Mouse (Mus musculus): ENCODE results near the gene Arhgap8. TPM values are rescaled to one million over a fixed set of nuclear protein-coding genes. Genes with fewer than 3 reads are reported as not detected.

The Arhgap8 gene
- 2.1 and 2.2 TPM in 2 replicates for polyA plus RNA-seq (2016; fragmentation: Nextera tagmentation; extraction: Ambion mirVana)

DNA sequence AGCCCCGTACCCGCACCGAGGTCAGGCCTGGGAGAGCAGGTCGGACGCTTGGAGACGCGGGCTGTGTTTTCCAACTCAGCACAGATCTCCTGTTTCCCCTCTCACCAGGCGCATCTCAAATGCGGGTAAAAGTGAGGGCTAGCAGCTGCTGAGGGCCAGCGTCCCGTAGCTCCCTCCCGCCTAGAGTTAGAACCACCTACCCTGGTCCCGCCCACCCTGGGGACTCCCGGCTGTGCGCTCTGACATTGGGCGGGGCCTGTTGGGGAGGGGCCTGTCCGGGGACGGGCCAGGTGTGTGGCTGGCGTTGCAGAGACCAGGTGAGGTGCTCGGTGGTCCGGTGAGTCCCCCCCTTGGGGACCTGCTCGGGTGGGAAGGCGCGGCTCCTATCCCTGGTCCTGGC, at the start of gene Arhgap8:
Gene Arhgap8, plus strand, starts transcription at position 262 of the 400 bp plus-strand sequence.
- peaks cover 64% of the 10 kb centered on the region for H3K27me3 ChIP-seq (ENCODE audit: poor library complexity, severe bottlenecking)
- peak within 1 kb of the TSS; percentile 46 for H3K4me3 ChIP-seq
- peaks cover 25% of the 10 kb centered on the region for H3K4me1 ChIP-seq
- WGBS: under 1% methylated on average over 24 of the region's 24 CpGs
- no peaks in the 10 kb centered on the region for H3K36me3 ChIP-seq (replicated peaks)
- peak within 1 kb of the TSS; percentile 56 for H3K27ac ChIP-seq
- H3K9me3 ChIP-seq: no peaks in the 10 kb centered on the region
- DNase-seq (ENCODE audit: extremely low spot score, low spot score): peak; percentile 24

DNA sequence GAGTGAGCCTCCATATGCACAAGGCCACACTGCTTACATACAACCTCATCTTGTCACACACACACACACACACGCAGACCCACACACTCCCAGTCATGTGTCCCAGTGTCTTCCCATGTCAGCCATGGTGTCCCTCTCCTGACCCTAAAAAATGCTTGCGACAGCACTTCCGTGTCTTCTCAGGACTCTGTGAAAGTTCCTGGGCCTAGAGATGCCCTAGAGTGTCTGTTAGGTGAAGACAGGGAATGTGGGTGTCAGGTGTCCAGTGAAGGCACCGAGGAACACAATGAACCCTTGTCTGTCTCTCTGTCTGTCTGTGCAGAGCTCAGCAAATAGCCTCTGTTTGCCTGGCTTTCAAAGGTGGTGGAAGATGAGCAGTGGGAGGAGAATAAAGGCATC, 49.2 kb upstream of the Arhgap8 start:
- Histone ChIP-seq H3K27me3 (ENCODE audit: poor library complexity, severe bottlenecking) (peaks cover 17% of the 10 kb centered on the region), H3K4me1 (peaks cover 8% of the 10 kb centered on the region; the same call in 1 of the 2 replicates), H3K4me3 (no peak overlapping the region), H3K36me3 (replicated peaks) (no peaks in the 10 kb centered on the region), H3K27ac (no peak overlapping the region), H3K9me3 (no peaks in the 10 kb centered on the region)
- no peak for DNase-seq (ENCODE audit: extremely low spot score, low spot score)
- WGBS: 80% methylated on average over 4 of the region's 4 CpGs

DNA sequence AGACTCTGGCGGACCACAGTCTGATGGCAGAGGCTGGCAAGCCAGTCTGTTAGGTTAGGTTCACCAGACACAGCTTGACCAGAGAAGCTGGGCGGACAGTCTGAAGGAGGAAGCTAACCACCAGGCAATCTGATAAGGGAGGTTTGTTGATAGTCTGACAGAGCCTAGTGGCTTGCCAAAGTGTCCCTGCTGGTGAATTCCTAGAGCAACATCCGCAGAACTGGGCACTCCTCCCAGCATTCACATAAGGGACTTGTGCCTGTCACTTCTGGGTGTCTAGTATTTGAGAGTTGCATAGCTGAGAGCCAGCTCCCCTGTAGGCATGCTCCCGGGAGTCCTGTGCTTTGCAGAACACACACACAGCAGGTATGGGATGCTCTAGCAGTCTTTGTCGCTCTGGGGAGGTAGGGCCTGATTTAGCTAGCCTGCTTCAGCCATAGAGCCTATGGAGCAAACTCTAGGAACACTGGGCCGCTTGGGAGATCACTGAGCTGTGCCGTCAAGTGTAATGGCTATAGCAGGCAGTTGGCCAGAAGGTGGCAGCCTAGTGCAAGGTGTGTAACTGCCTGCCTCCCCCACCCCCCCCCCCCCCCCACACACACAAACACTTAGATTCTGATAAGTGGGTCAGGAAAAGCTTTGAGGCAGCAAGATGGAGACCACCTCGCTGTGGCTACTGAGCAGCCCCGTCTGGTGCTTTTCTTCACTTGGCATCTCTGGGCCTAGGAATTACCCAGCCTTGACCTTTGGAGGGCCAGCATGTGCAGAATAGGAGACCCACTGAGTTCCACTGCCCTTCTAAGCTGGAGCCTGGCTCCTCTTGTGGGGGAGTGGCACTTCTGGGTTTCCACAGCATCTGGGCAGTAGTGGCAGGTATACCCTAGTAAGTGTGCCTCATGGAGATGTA, 48.2 kb upstream of the Arhgap8 start:
- H3K4me3 ChIP-seq: no peak overlapping the region
- DNase-seq (ENCODE audit: extremely low spot score, low spot score): no peak
- H3K4me1 ChIP-seq: peaks cover 14% of the 10 kb centered on the region
- 53% methylated on average over 9 of the region's 9 CpGs for WGBS
- peaks cover 7% of the 10 kb centered on the region for H3K27me3 ChIP-seq (ENCODE audit: poor library complexity, severe bottlenecking)
- no peak overlapping the region for H3K27ac ChIP-seq
- no peaks in the 10 kb centered on the region for H3K36me3 ChIP-seq (replicated peaks)
- no peaks in the 10 kb centered on the region for H3K9me3 ChIP-seq

DNA sequence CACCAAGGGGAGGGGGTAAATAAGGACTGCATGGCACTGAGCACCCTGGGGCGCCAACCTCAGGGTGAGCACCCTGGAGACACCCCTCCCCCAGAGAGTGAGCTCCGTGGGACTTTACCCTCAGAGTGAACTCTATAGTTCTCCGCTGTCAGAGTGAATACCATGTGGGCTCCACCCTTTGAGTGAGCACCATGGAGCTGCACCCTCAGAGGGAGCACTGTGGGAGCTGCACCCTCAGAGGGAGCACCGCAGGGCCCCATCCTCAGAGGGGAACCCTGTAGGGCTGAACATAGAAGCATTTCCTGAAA, 47.6 kb upstream of the Arhgap8 start:
- peaks cover under 1% of the 10 kb centered on the region; the same call in 1 of the 2 replicates for H3K27me3 ChIP-seq (ENCODE audit: poor library complexity, severe bottlenecking)
- no peaks in the 10 kb centered on the region for H3K36me3 ChIP-seq (replicated peaks)
- 87% methylated on average over 4 of the region's 4 CpGs for WGBS
- H3K27ac ChIP-seq: no peak overlapping the region
- no peaks in the 10 kb centered on the region for H3K9me3 ChIP-seq
- no peak overlapping the region for H3K4me3 ChIP-seq
- no peak for DNase-seq (ENCODE audit: extremely low spot score, low spot score)
- H3K4me1 ChIP-seq: peaks cover 15% of the 10 kb centered on the region

DNA sequence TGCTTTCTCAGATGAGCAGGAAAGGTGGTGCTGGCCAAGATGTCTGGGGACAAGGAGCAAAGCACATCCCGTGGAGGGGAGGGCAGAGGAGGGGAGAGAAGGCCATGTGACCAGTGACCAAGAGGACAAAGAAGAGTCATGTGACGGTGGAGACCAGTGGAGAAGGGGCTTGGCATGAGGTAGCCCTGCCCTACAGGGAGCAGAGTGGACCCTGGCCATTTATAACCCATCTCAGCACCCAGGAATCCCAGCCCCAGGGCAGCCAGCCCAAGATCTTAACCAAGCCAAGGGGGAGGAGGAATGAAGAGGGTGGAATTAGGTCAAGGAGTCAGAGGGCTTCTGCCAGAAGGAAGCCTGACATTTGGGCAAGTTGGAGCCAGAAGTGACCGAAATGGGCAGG, 47.2 kb upstream of the Arhgap8 start:
- H3K9me3 ChIP-seq: no peaks in the 10 kb centered on the region
- no peaks in the 10 kb centered on the region for H3K27me3 ChIP-seq (ENCODE audit: poor library complexity, severe bottlenecking)
- 82% methylated on average over 3 of the region's 3 CpGs for WGBS
- DNase-seq (ENCODE audit: extremely low spot score, low spot score): no peak
- peaks cover 15% of the 10 kb centered on the region for H3K4me1 ChIP-seq
- no peak overlapping the region for H3K4me3 ChIP-seq
- H3K27ac ChIP-seq: no peak overlapping the region
- no peaks in the 10 kb centered on the region for H3K36me3 ChIP-seq (replicated peaks)

DNA sequence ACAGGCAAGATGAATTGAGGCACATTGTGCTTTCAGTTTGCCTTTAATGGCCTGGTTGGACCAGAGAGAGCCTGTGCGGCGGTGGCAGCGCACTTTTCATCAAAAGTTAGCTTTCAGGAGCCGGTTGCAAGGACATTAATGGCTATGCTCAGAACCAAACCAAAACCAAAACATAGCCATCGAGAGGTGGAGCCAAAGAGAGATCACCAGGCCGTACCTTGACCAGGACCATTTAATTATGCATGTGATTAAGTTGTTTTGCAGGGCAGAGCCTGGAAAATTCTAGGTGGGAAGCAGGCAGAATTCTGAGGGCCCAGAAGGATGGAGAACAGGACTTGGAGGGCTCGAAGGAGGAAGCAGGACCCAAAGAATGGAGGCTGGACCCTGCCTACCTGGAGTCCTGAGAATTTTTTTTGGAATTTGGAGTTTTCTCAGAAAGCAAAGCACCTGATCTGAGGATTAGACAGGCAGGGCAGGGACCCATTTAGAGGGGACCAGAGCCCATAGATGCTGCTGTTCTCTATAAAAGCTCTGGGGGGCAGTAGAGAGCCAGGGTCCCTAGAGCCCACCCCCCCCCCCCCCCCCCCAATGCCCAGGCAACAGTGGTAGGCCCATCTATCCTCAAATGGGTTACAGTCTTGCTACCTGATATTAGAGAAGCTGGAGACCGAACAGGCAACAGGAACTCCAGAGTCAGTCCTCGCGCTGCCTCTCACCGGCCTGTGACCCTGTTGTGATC, 45.4 kb upstream of the Arhgap8 start:
- WGBS: 78% methylated on average over 11 of the region's 11 CpGs
- peaks cover 19% of the 10 kb centered on the region for H3K4me1 ChIP-seq
- H3K27ac ChIP-seq: no peak overlapping the region
- no peak for DNase-seq (ENCODE audit: extremely low spot score, low spot score)
- no peak overlapping the region for H3K4me3 ChIP-seq
- H3K9me3 ChIP-seq: no peaks in the 10 kb centered on the region
- peaks cover 12% of the 10 kb centered on the region for H3K27me3 ChIP-seq (ENCODE audit: poor library complexity, severe bottlenecking)
- no peaks in the 10 kb centered on the region for H3K36me3 ChIP-seq (replicated peaks)

DNA sequence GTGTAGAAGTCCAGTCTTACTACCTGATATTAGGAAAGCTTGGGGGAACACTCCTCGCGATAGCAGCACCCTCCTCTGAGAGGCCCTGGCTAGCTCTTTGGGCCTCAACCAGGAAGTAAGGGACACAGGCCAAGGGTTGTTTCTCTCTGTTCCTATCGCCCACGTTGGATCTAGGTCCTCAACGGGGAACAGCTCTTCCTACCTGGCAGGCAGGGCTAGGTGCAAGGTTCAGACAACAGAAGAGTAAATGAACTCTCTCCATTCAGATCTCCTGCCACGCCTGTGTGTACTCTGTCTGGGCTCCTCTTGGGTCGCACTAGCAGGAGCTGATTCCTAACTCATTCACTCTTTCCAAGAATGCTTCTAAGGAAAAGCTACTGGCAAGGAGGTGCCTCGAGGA, 44.5 kb upstream of the Arhgap8 start:
- H3K27ac ChIP-seq: no peak overlapping the region
- H3K36me3 ChIP-seq (replicated peaks): no peaks in the 10 kb centered on the region
- WGBS: 81% methylated on average over 8 of the region's 8 CpGs
- DNase-seq (ENCODE audit: extremely low spot score, low spot score): no peak
- no peaks in the 10 kb centered on the region for H3K9me3 ChIP-seq
- no peak overlapping the region for H3K4me3 ChIP-seq
- peaks cover 20% of the 10 kb centered on the region for H3K27me3 ChIP-seq (ENCODE audit: poor library complexity, severe bottlenecking)
- peaks cover 26% of the 10 kb centered on the region for H3K4me1 ChIP-seq

DNA sequence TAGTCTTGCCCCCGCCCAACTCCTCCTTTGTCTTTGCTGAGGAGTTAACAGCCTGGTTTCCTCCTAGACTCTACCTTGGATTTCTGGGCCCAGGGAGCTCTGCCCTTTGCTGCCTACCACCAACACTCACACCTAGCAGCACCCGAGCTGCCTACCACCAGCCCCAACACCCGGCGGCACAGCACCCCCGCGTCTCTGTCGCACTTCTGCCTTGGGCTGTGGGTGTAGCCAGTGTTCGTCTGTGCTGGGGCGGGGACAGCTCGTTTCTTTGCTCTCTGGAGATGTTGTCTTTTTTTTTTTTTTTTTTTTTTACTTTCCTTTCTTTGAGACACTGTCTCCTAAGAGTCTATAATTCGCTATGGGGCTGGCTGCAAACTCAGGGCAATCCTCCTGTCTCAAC, 41.9 kb upstream of the Arhgap8 start:
- DNase-seq (ENCODE audit: extremely low spot score, low spot score): no peak
- H3K36me3 ChIP-seq (replicated peaks): no peaks in the 10 kb centered on the region
- peaks cover 43% of the 10 kb centered on the region for H3K4me1 ChIP-seq
- peaks cover 46% of the 10 kb centered on the region for H3K27me3 ChIP-seq (ENCODE audit: poor library complexity, severe bottlenecking)
- H3K27ac ChIP-seq: no peak overlapping the region
- WGBS: 71% methylated on average over 11 of the region's 11 CpGs
- no peaks in the 10 kb centered on the region for H3K9me3 ChIP-seq
- no peak overlapping the region for H3K4me3 ChIP-seq

DNA sequence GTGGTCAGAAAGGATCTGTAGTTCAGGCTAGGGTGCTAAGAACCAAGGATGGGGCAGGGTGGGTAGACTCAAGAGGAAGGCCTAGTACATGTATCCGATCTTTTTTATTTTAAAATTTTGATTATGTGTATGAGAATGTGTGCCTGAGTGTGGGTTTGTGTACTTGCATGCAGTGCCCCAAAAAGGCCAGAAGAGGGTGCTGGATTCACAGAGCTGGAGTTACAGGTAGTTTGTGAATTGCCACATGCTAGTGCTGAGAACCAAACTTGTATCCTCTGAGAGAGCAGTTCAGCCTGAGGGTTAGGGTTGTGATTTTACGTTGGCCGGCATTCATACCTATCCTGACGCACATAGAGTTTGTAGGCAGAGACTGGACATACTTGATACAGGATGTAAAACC, 40.8 kb upstream of the Arhgap8 start:
- 92% methylated on average over 4 of the region's 4 CpGs for WGBS
- no peak for DNase-seq (ENCODE audit: extremely low spot score, low spot score)
- Histone ChIP-seq H3K36me3 (replicated peaks) (no peaks in the 10 kb centered on the region), H3K27ac (no peak overlapping the region), H3K4me3 (no peak overlapping the region), H3K27me3 (ENCODE audit: poor library complexity, severe bottlenecking) (peaks cover 53% of the 10 kb centered on the region), H3K9me3 (no peaks in the 10 kb centered on the region), H3K4me1 (peaks cover 53% of the 10 kb centered on the region)

DNA sequence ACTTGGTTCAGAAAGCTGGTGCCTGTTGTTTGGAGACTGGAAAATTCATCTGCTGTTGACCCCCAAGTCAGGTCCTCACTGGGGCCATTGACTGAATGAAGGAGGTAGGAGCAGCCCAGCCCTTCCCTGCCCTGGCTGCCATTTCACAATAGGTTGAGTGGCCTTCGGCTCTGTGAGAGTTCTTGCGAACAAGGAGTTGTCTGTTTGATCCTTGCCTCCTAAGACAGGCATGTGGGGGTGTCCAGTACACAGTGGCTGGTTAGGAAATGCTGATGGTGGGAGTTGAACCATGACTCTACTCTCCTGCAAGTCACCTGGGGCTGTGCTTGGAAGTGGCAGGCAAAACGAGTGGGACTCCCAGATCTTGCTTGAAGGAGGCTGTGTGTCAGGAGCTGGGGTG, 40.1 kb upstream of the Arhgap8 start:
- DNase-seq (ENCODE audit: extremely low spot score, low spot score): no peak
- Histone ChIP-seq H3K27ac (no peak overlapping the region), H3K4me1 (peaks cover 60% of the 10 kb centered on the region), H3K4me3 (no peak overlapping the region), H3K36me3 (replicated peaks) (no peaks in the 10 kb centered on the region), H3K27me3 (ENCODE audit: poor library complexity, severe bottlenecking) (peaks cover 53% of the 10 kb centered on the region), H3K9me3 (no peaks in the 10 kb centered on the region)
- WGBS: 65% methylated on average over 3 of the region's 3 CpGs

DNA sequence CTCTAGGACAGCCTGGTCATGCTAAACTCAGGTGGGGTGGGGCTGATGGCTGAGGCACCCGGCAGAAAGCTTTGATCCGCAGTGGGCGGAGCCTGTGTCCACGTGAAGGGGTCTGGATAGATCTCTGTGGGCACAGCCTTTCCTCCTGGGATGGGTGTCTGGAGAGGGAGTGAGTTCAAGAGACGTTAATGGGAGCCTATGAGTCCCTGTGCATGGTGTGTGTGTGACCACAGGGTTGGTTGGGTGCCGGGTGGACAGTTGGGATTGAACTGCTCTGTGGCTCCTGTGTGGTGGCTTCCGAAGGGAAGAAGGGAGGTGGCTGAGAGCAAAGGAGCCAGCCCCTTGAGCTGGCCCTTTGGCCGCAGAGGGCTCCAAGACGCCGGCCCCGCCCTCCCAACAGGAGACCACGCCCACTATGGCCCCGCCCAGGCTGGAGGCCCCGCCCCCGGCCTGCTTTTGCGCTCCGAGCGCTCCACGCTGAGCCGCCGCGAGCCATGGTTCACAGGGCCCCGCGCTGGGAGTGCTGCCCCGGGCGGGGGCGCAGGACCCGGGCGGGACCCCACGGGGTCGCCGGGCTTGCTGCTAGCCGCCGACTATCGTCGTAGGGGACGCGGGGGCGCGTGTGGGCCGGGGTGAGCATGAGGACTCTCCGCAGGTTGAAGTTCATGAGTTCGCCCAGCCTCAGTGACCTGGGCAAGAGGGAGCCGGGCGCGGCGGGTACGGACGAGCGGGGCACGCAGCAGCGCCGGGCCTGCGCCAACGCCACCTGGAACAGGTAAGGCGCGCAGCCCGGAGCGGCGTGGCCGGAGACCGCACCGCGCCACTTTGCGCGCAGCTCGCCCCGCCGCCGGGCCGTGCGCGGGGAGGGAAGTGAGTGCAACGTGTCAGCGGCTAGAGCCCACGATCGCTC, 39.1 kb upstream of the Arhgap8 start:
- H3K9me3 ChIP-seq: no peaks in the 10 kb centered on the region
- H3K4me3 ChIP-seq: peak overlapping the region; percentile 80
- H3K36me3 ChIP-seq (replicated peaks): no peaks in the 10 kb centered on the region
- H3K4me1 ChIP-seq: peaks cover 67% of the 10 kb centered on the region
- WGBS: under 1% methylated on average over 77 of the region's 77 CpGs
- peak; percentile 92 for DNase-seq (ENCODE audit: extremely low spot score, low spot score)
- peaks cover 53% of the 10 kb centered on the region for H3K27me3 ChIP-seq (ENCODE audit: poor library complexity, severe bottlenecking)
- H3K27ac ChIP-seq: peak overlapping the region; percentile 83

DNA sequence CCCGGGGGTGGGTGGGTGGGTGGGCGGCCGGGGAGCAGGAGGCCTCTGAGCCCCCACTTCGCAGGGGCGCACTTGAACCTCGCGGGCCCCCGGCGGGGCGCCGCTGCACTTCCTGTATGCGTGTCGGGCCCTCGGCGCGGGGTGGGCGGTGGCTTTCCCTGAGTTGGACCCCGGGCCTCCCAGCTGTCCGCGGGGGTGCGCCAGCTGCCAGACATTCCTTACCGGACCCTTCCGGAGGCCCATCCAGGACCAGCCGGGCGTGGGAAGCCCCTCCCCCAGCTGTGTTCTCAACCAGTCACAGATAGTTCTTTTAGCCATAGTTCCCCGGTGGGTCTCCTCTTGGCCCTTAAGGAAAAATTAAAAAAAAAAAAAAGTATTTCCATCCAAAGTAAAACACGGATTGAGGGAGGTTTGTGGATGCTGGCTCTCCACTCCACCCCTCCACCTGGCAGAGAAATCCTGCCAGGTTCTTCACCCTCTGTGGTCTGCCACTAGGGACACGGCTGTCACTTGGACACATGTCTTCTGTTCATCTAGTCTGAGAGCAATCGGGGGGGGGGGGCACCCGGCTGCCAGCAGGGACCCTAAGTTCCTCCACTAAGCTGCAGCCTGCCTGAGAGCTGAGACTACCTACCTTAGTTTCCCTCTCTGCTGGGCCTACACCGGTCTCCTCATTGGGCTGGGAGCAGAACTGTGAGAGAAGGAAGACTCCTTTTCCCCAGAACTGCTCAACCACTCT, 38.2 kb upstream of the Arhgap8 start:
- H3K4me3 ChIP-seq: peak overlapping the region; percentile 80
- H3K27me3 ChIP-seq (ENCODE audit: poor library complexity, severe bottlenecking): peaks cover 53% of the 10 kb centered on the region
- no peaks in the 10 kb centered on the region for H3K36me3 ChIP-seq (replicated peaks)
- 3% methylated on average over 30 of the region's 31 CpGs for WGBS
- H3K27ac ChIP-seq: peak overlapping the region; percentile 83
- H3K9me3 ChIP-seq: no peaks in the 10 kb centered on the region
- peaks cover 61% of the 10 kb centered on the region for H3K4me1 ChIP-seq
- DNase-seq (ENCODE audit: extremely low spot score, low spot score): peak; percentile 57

Data from forebrain, embryonic 10.5 days (tissue).